Mouse (Mus musculus) lung, postnatal 10 days (tissue): ENCODE results near the gene Hfe2.
A peak's percentile ranks its signal among the peaks of the same experiment; 100 is the strongest.

ENCODE experiments used
- DNase-seq: peaks from one replicate; pipeline ENCODE4 v3.0.0; 2021

Gene Hfe2

GRCm38 (mm10) chr3:96576690-96577541 is 51.9 kb downstream of the Hfe2 start, which contains the start of gene Gm16253:
Gene Gm16253, plus strand, starts transcription at chr3:96576984.
- peak; percentile 96 for DNase-seq

GRCm38 (mm10) chr3:96577566-96577965 is 52.6 kb downstream of the Hfe2 start:
- DNase-seq, result no peak
